Mouse (Mus musculus) heart, postnatal 0 days (tissue): ENCODE data around the gene Fmnl2.

Experiments used
- CTCF ChIP-seq: IDR thresholded peaks from 2 replicates; pipeline ENCODE4 v1.5.1; 2016; ENCODE audit warnings: antibody characterized with exemption, control low read depth, low read depth
- EP300 ChIP-seq: IDR thresholded peaks from 2 replicates; pipeline ENCODE4 v1.6.1; 2016; ENCODE audit warnings: antibody characterized with exemption, low read depth

GRCm38 (mm10) chr2:52894983-52895621 is 37.4 kb downstream of the Fmnl2 start:
- TF ChIP-seq CTCF, result no peak
- TF ChIP-seq EP300, result no peak
